Mouse (Mus musculus): ENCODE data around the gene Fam186b.

- TF ChIP-seq CTCF (IDR thresholded peaks at IDR 0.05; ENCODE audit: borderline replicate concordance, insufficient read depth, low read length) (no peak), POLR2A (IDR thresholded peaks at IDR 0.05; ENCODE audit: low read depth, low read length) (no peak)
Observed at GRCm38 (mm10) chr15:99339669-99340068, 44.0 kb upstream of the Fam186b start.

Measured in embryonic fibroblast, embryonic 13.5 days (primary cell).